Mouse (Mus musculus) cerebellum, postnatal 36 days (tissue): ENCODE measurements around the gene Aif1.

Experiments used
- DNase-seq, 2 experiments: peaks; one replicate each; pipeline ENCODE4 v3.0.0; 2021 to 2022; ENCODE audit warnings: mixed read lengths in 2 of 2

Gene Aif1

DNA sequence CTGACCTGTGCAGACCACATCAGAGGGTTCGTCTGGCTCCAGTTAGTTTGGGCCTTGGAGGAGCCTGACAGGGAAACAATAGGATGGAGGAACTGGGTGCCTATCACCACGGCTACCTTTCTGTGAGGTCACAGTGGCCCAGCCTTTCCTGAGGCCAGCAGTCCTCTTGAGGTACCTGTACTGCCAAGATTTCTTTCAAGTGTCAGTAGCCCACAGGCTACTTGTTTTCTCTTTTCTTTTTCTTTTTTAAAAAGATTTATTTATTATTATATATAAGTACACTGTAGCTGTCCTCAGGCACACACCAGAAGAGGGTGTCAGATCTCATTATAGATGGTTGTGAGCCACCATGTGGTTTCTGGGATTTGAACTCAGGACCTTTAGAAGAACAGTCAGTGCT, at the start of gene Aif1:
Gene Aif1 (minus strand): TSS at position 101 of the 400 bp plus-strand sequence.
- DNase-seq = no peak

DNA sequence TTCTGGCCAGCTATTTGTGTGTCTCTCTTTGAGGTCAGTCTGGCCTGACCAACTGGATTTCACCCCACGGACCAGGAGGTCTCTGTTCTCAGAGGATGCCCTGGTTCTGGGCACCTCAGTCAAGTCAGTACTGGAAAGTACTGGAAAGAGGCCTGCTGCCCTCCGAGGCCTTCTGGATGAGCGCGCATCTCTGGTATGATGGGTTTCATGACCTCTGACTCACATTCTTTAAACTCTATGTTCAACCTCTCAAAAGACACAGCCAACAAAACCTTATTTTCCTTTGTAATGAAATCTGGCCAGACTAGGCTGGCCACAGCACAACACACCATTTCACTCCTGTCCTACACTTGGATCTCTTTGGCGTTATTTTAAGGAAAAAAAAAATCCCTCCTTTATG, 49.6 kb upstream of the Aif1 start:
- DNase-seq = no peak

DNA sequence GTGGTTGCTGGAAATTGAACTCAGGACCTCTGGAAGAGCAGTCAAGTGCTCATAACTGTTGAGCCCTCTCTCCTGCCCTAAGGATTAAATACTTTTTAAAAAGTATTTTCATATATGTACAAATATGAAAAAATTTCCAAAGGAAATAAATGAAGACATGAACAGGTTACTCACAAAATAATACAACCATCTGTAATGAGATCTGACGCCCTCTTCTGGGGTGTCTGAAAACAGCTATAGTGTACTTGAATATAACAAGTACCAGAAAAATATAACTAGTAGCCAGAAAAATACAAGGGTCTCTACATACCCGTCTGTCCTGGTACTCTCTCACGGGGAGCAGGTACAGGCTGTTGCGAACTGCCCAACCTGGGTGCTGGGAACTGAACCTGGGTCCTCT, 48.8 kb upstream of the Aif1 start:
- no peak for DNase-seq

DNA sequence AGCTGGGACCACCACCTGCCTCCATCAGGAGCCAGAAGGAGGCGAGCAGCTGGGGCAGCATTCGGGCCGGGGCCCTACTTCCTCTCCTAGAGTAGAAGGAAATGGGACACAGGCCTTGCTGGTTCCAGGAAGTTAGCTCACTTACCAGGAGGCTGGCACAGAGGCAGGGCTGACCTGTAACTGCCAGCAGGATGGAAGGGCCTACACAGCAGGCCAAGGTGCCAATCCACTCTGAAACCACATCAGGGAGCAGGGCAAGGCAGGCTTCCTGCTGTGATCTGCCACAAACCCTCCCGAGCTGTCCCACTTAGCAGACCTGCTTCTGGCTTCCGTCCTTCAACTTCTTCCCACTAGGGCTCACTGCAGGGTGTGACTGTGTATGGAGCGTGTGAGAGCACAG, 46.4 kb upstream of the Aif1 start:
- no peak for DNase-seq

DNA sequence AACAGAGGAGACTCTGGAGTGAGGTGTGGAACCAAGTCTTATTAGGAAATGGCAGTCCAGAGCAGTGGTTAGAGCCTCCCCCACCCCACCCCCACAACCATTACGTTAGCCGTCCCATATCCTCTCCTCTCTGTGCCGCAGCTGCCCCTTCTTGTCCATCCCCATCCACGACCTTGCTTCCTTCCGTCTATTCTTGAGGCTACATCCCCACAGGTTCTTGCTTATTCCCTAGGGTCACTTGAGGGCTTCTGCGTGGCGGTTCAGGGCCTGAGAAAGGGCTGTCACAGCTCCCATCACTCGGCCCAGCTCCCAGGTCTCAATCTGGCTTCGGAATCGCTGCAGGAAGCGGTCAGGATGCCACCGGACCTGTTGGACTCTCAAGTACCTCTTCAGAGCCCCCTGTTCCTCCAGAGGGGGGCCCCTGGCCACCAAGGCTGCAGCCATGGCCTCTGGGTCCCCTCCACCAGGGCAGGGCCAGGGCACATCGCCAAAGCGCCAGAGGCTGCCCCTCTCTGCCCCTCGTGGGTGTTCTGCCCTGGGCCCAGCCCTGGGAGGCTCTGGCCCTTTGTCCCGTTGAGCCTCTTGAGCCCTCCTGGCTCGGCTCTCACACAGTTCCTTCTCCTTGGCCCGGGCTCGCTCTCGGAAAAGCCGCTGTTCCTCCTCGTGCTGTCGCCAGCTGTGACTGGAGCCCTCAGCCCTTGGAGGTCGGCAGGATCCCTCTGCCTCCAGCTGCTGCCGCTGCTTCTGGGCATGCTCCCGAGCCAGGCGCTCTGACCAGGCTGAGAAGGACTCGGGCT, 44.5 kb upstream of the Aif1 start, which contains the start of gene Gm16181:
Gene Gm16181 (plus strand): TSS at position 679 of the 797 bp plus-strand sequence.
- DNase-seq = no peak

DNA sequence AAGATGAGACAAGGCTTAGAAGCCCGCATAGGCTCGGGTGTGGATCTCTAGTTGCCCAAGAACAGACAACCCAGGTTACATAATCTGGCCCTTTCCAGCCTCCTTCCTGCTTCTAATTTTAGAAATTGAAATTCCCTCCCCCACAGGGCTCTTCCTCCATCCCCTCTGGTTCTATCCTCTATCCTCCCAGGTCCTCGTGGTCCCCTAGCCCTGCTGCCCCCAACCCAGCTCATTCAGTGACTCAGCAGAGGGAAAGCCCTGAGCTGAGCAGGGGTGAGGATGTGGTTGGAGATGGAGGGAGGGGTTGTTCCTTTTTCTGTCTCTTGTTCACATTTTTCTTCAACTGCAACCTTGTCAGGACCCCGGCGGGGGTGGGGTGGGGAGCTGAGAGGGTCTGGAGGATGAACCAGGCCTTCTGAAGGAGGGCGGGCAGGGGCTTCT, 43.8 kb upstream of the Aif1 start:
- no peak for DNase-seq

DNA sequence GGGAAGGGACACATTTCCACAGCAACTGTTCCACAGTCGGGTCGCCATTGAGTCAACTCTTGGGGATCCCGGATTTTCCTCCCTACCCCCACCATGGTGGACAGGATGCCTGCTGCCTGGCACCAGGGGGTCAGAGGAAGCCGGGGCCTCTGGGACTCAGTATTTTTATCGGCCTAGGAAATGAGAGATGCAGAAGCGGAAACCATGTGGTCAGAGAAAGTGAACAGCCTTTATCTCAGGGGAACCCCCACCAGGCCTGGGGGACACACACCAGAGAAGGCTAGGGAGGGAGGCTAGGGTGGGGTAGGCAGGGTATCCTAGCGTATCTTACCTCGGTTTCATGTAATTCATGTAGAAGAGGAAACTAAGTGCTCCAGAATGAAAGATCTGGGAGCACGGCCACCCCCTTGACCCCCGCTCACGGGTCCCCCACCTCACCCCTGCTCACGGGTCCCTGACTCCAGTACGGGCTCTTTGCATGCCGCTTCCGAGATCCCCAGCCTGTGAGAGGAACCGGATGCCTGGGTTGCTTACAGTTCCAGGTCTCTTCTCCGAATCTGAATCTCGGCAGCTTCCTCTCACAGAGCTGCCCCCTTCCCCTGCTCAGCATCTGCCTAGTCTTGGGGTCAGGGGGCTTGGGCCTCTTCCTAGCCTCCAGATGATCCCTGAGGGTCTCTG, 42.8 kb upstream of the Aif1 start:
- no peak for DNase-seq

DNA sequence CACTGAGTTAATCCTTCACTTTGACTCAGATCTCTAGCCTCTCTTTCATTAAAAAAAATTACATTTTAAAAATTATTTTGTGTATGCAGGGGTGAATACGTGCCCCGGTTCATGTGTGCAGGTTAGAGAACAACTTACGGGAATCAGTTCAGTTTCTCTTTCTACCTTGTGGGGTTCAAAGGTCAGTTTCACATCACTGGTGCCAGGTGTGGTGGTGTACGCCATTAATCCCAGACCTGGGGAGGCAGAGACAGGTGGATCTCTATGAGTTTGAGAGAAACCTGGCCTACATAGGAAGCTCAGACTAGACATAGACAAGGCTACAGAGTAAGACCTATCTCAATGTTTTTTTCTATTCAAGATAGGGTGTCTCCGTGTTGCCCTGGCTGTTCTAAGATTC, 37.2 kb upstream of the Aif1 start:
- DNase-seq = no peak

DNA sequence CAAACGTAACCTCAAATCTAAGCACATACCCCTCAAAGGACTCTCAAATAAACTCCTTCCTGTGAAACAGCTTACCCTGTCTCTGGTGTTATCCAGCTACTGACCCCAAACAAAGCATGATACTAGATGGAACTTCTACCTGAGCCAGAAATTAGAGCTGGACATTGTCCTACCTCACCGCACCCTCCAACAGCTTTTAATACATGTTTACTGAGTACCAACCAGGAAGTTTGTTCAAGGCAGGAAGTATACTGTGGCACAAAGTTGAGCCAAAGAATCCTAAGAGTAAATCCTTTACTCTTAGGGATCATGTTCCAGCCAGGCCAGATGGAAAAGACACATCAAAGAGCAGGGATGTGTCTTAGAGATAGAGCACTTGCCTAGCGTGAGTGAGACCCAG, 34.7 kb upstream of the Aif1 start:
- DNase-seq = no peak

DNA sequence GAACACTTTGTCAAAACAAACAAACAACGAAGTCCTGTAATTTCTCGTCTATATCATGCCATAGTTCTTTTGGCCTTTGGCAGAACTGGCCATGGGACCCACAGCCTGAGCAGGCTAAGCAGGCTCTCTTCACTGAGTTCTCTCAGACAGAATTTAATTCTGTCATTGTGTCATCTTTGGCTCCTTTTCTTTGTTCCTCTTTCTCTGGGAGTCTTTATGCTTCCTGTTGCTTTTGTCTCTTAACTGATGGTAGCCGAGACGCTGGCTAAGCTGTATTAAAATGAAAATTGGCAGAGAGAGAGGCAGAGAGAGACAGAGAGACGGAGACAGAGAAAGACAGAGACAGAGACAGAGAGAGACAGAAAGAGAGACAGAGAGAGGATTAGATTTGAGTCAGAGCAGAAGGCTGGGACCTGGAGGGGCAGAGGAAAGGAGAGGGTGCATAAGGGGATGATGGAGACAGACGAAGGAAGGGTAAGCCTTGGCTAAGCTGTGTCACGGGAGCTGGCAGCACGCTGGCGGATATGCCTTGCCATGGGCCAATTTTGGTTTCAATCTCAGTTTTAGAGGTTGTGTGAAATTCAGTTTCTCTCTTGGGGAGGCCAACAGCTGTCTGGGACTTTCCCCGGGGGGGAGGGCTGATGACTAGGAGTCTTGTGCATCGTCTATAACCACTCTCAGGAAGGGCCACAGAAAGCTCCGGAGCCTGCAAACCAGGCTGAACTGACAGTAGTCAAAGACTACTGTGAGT, 34.1 kb upstream of the Aif1 start:
- DNase-seq = no peak

DNA sequence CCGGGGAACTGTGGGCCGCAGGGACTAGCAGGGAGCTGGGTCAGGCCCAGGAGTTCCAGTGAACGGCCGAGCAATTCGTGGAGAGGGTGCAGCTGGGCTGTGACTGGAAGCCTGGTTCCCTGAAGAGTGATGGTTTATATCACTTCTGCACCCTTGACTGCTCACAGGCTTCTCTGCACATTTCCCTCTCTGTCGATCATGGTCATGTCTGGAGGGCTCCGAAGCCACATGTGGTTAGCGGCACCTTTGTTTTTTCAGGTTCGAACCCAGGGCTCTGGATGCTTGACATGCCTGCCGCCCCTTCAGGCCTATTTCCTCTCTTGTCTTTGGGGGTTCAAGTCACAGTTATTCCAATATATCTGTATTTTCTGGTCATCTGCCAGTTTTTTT, 29.5 kb upstream of the Aif1 start:
- no peak for DNase-seq

DNA sequence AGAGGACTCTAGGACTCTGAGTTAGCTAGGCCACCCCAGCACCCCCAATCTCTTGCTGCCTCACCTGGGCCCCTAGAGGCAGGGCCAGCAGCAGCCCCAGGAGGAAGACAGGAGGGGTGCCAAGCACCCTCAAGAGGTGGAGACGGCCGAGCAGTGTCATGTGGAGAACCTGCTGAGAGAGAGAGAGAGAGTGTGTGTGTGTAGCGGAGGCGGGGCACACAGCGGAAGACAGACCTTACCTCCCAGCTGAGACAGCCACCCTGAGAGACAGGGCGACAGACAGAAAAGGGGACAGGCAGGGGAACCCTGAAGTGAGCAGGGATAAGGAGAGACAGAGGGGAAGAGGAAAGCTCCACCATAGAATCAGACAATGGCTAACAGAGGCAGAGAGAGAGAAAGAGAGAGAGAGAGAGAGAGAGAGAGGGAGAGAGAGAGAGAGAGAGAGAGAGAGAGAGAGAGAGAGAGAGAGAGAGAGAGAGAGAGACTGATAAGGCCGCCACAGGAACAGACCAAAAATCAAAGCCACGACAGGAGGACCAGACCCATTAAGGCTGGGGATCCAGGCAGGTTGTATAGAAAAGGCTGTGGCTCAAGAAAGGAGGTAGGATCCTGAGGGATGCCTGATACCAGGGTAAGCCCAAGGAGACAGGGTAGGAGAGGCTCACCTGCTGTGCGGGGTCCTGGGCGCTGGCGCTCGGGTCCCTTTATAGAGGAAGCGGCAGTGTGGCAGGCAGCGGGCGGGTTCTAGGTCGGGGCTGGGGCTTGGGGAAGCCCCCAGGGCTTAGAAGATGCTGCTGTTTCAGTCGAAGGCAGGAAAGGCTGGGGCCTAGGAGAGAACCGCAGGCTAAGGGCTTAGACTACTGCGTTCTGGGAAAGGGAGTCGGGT, 28.9 kb upstream of the Aif1 start, which contains the start of gene Lta:
Gene Lta (minus strand): TSS at position 858 of the 886 bp plus-strand sequence.
- DNase-seq = no peak

DNA sequence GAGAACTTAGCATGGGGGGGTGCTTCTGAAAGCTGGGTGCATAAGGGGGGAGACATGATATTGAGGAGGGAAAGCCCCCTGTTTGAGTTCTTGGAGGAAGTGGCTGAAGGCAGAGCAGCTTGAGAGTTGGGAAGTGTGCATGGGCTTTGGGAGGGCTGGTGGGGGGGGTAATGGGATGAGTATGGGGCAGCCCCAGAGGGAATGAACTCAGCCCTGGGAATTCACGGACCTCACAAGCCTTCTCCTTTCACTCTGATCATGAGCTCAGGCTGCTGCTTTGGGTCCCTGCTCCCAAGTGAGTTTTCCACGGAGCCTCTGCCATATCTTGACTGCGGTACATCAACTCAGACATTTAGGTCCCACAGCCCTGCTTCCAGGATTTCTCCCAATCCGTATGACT, 26.6 kb upstream of the Aif1 start:
- no peak for DNase-seq

DNA sequence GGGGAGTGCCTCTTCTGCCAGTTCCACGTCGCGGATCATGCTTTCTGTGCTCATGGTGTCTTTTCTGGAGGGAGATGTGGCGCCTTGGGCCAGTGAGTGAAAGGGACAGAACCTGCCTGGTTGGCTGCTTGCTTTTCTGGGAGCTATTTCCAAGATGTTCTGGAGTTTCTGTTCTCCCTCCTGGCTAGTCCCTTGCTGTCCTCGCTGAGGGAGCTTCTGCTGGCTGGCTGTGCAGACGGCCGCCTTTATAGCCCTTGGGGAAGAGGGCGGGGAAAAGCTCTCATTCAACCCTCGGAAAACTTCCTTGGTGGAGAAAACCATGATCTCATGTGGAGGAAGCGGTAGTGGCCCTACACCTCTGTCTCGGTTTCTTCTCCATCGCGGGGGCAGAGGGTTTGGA, 25.9 kb upstream of the Aif1 start, which contains the start of gene Tnf:
Gene Tnf (minus strand): TSS at position 221 of the 400 bp plus-strand sequence.
- no peak for DNase-seq

DNA sequence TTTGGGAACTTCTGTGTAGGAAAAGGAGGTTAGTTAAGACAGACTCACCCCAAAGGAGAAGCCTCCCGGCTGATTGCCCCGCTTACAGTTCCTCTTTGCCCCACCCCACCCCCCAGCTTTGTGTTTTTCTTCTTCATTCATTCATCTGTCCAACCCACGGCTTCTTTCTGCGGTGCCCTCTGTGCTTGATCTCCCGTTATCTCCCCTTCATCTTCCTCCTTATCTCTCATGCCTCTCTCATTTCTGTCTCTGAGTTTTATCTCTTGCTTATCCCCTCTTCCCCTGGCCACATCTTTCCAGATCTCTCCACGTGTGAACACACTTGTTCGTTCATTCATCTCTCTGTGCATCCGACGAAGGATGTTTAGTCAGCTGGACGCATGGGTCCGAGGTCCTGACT, 25.3 kb upstream of the Aif1 start:
- DNase-seq = no peak

DNA sequence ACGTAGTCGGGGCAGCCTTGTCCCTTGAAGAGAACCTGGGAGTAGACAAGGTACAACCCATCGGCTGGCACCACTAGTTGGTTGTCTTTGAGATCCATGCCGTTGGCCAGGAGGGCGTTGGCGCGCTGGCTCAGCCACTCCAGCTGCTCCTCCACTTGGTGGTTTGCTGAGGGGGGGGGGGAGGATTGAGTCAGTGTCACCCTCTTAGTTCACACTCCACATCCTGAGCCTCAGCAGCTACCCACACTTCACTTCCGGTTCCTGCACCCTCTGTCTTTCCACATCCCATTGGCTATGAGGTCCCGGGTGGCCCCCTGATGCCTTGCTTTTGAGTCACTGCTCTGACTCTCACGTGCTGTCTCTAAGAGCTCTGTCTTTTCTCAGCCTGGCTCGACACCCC, 24.5 kb upstream of the Aif1 start:
- DNase-seq = no peak

DNA sequence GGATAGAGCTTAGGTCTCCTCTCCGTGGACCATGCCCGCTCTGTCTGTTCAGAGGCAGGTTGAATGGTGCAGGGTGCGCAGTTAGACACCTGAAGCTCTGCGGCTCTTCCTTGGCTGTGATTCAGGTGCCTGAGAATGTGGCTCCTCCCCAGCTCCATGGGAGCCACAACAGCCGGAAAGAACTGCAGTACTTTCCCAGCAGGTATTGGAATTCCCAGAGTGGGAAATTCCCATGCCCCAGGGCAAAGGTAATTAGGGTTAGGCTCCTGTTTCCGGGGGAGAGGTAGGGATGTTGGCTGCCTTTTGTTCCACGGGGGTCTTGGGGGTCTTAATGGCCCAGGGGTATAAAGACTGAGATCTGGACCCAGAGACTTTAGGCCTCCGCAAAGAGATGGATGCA, 23.1 kb upstream of the Aif1 start:
- DNase-seq = no peak

DNA sequence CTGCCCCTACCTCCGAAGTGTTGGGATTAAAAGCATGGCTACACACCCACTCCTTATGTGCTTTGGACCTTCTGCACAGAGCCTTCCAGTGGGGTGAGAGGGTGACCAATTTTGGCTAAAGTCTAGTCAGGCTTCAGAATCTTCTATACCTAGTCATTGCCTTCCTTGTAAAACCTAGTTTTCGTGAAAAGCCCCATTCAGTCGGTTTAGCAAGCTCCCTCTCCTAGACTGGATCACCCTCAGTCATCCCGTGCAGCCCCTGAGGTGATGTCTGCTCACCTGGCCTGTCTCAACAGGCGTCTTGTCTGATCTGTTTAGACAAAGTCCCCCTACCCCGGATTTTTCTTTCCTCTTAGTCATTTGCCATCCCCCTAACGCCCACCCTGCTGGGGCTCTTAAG, 22.2 kb upstream of the Aif1 start:
- DNase-seq = no peak

DNA sequence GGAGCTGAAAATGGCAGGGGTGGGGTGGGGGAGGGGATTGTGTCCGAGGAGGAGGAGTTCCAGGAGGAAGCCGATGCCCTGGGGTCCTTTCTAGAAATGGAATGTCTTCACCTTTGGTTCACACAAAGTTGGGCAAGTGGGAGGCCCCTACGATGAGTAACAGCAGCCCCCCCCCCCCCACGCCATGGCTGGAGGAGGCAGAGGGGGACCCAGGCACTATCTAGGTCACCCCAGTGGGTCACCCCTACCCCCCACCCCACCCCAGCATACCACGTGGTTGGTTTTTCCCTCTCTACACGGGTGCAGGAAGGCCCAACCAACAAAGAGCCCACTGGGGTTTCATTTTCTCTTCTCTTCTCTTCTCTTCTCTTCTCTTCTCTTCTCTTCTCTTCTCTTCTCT, 21.3 kb upstream of the Aif1 start:
- DNase-seq = no peak

DNA sequence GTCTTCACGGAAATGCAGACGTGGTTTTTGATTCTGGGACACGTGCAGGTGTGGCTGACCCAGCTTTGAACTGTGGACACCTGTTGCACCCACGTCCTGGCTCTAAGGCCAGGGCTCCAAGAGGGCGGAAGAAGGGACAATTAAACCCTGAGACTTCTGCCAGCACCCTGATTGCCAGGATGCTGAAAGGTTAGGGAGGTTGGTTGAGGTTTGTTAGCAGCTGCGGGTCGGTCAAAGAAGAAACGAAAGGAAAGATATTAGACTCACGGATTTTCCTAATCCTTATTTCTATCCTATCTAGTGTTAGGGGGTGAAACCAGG, 20.4 kb upstream of the Aif1 start:
- DNase-seq = no peak

DNA sequence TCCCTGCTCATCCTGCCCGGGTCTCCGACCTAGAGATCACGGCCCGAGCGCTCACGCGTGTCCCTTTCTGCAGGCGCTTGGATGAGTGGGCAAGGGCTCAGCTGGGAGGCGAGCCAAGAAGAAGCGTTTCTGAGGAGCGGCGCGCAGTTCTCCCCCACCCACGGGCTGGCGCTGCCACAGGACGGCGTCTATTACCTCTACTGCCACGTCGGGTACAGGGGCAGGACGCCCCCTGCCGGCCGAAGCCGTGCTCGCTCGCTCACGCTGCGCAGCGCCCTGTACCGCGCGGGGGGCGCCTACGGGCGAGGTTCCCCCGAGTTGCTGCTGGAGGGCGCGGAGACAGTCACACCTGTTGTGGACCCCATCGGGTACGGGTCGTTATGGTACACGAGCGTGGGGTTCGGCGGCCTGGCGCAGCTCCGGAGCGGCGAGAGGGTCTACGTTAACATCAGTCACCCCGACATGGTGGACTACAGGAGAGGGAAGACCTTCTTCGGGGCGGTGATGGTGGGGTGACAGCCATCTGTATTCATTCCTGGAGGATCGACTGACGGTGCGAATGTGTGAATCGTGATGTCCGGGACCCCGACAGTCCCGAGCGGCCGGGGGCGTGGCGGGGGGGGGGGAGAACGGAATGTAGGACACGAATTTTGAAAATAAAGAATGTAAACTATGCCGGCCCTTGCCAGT, 19.9 kb upstream of the Aif1 start:
- DNase-seq = peak; percentile 39 to 68
